Mouse (Mus musculus) spleen, adult 2 months (tissue): ENCODE results near the gene Fam24b. TPM values are rescaled to one million over a fixed set of nuclear protein-coding genes. Genes with fewer than 3 reads are reported as not detected.

Experiments used
- DNase-seq, 2 experiments: peaks; one replicate each; pipeline versions ENCODE4 v3.0.0 to v3.0.0-alpha.2; 2012 to 2021; ENCODE audit warnings: low spot score in 2 of 2, low read depth in 1 of 2
- H3K27ac ChIP-seq: fragments of 200-500 bp; 2 replicates; pipeline ENCODE4 v1.5.1; 2012; ENCODE audit warnings: low read length, inconsistent platforms; ENCODE audit not compliant: insufficient read depth
- H3K27me3 ChIP-seq: fragments of 200-500 bp; 2 replicates; pipeline ENCODE4 v1.6.1; 2012; ENCODE audit warnings: mild to moderate bottlenecking, moderate library complexity, low read length, inconsistent platforms; ENCODE audit not compliant: control insufficient read depth, insufficient read depth
- H3K36me3 ChIP-seq: fragments of 200-500 bp; 2 replicates; pipeline ENCODE4 v1.6.1; 2012; ENCODE audit warnings: mild to moderate bottlenecking, low read length, inconsistent platforms; ENCODE audit not compliant: control insufficient read depth, insufficient read depth
- H3K4me1 ChIP-seq: fragments of 200-500 bp; 2 replicates; pipeline ENCODE4 v1.6.1; 2011; ENCODE audit warnings: inconsistent platforms; ENCODE audit not compliant: control insufficient read depth, insufficient read depth, insufficient read length
- H3K4me3 ChIP-seq: fragments of 200-500 bp; 2 replicates; pipeline ENCODE4 v1.5.1; 2011; ENCODE audit warnings: mild to moderate bottlenecking, inconsistent platforms; ENCODE audit not compliant: insufficient read depth, insufficient read length; ENCODE audit errors: extremely low read depth
- CTCF ChIP-seq: fragments of 200-500 bp; IDR thresholded peaks from 2 replicates; pipeline ENCODE4 v1.5.1; 2011; ENCODE audit warnings: mild to moderate bottlenecking, inconsistent platforms; ENCODE audit not compliant: insufficient read depth, insufficient read length, insufficient replicate concordance; ENCODE audit errors: extremely low read depth
- POLR2A ChIP-seq: fragments of 200-500 bp; IDR thresholded peaks from 2 replicates; pipeline ENCODE4 v1.6.1; 2011; ENCODE audit warnings: low read depth, low read length, inconsistent platforms
- WGBS: fragments of 180-500 bp; shearing (Covaris S2); methylation state at CpG from one replicate; pipeline ENCODE4 v1.1.7; 2018; 5-methylcytosine and 5-hydroxymethylcytosine counted together
- polyA plus RNA-seq: library from polyadenylated mRNA; depleted of rRNA; stranded (reverse); fragments of >200 nt; gene quantifications from 2 replicates; pipeline ENCODE4 v1.2.3, GENCODE M21; 2012; rRNA removed

The Fam24b gene
- polyA plus RNA-seq, 1 experiment: not detected

DNA sequence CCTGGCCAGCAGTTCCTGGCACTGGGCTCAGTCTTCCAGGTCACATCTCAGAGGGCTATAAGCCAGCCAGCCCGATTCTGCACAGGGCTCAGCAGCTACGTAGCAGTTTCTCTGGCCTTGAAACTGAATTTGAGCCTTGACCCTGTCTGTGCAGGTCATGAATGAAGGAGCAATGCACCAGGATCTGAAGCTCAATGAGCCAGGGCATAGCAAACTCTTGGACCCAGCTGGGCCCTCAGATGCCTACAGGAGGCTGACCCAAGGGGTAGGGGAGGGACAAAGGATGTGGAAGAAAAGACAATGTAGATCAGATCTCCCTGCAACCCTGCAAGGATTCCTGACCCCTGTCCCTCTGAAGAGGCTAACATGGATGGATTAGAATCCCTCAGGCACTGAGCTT is 7.1 kb downstream of the Fam24b start, which contains the start of gene Cuzd1:
Gene Cuzd1 (minus strand): TSS at position 101 of the 400 bp plus-strand sequence.
- Histone ChIP-seq H3K4me1 (no peaks in the 10 kb centered on the region), H3K4me3 (no peak within 1 kb of the TSS), H3K36me3 (no peaks in the 10 kb centered on the region), H3K27ac (no peak within 1 kb of the TSS), H3K27me3 (no peaks in the 10 kb centered on the region)
- TF ChIP-seq CTCF (no peak), POLR2A (no peak)
- DNase-seq: no peak
- WGBS: 70% methylated on average over 2 of the region's 2 CpGs

DNA sequence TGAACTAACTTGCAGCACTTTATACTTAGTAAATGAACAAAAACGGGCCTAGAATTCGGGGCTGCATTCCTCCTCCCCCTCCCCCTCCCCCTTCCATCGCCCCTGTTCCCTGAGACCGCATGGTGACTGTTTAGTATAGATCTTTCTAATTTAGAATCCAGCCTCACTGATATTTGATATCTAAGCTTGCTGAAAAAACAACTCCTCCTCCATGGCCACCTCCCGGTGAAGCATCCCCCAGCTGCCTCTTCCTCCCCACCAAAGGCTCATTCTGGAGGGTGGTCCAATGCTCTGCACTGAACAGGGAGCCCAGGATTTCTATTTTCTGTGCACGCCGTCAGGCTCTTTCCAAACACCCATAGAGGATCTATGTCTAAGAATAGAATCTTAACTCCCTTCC is 11.0 kb downstream of the Fam24b start:
- H3K4me3 ChIP-seq: no peak overlapping the region
- TF ChIP-seq POLR2A (no peak), CTCF (no peak)
- no peaks in the 10 kb centered on the region for H3K36me3 ChIP-seq
- H3K27me3 ChIP-seq: no peaks in the 10 kb centered on the region
- H3K27ac ChIP-seq: no peak overlapping the region
- DNase-seq: no peak
- no peaks in the 10 kb centered on the region for H3K4me1 ChIP-seq
- WGBS: 82% methylated on average over 4 of the region's 7 CpGs

DNA sequence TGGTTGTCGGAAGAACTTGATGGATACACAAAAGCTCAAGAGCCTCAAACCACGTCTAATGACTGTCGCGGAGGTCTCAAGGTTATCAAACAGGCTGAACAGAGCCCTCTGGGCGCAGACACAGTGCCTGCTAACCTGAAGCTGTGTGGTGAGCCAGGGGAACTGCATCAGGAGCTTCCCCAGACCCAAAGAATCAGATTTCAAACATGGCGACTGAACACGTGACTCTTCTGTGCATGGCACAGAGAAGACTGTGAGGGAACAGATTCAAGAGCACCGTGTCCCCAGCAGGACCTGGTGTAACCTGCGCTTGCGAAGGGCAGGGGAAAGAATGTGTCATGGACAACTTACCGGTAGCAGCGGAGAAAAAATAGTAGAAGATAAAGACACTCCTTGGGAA is 11.7 kb downstream of the Fam24b start:
- DNase-seq: no peak
- H3K27ac ChIP-seq: no peak overlapping the region
- TF ChIP-seq POLR2A (no peak), CTCF (no peak)
- H3K4me1 ChIP-seq: no peaks in the 10 kb centered on the region
- H3K27me3 ChIP-seq: no peaks in the 10 kb centered on the region
- H3K4me3 ChIP-seq: no peak overlapping the region
- 72% methylated on average over 12 of the region's 12 CpGs for WGBS
- H3K36me3 ChIP-seq: no peaks in the 10 kb centered on the region

DNA sequence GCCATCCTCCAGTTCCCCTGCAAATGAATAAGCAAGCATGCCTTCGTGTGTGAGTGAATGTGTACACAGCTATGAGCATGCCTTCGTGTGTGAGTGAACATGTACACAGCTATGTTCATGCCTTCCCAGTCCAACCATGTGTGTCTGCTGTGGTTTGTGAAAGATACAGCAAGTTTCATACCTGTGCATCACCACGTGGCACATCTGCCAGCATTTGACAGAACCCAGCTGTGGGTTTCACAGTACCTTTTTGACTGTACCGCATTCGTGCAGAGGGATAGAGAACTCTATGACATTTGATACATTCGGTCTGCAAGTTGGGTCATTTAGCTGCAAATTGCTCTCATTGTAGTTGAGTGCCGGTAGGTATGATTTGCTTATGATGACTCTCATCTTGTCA is 14.8 kb downstream of the Fam24b start:
- TF ChIP-seq POLR2A (no peak), CTCF (no peak)
- Histone ChIP-seq H3K4me1 (no peaks in the 10 kb centered on the region), H3K36me3 (no peaks in the 10 kb centered on the region), H3K27ac (no peak overlapping the region), H3K4me3 (no peak overlapping the region), H3K27me3 (no peaks in the 10 kb centered on the region)
- WGBS: 85% methylated on average over 7 of the region's 7 CpGs
- DNase-seq: no peak

DNA sequence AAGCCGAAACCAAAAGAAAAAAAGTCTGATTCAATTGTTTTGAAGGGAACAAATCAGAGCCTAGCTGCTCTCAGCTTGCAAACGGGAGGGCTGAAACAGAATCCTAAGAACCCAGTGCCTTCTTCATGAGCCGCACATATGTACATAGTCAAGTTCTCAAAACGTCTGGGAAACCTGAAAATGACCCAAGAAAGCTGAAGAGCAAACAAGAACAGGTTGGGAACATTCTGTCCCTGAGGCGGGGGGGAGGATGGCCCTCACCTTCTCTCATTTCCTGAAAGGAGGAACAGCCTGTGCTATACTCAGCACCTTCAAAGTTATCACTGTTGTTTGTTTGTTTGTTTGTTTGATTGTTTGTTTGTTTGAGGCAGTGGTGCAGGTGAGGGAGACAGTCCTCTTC is 22.6 kb downstream of the Fam24b start:
- Histone ChIP-seq H3K27me3 (no peaks in the 10 kb centered on the region), H3K4me1 (no peaks in the 10 kb centered on the region), H3K27ac (no peak overlapping the region), H3K4me3 (no peak overlapping the region), H3K36me3 (no peaks in the 10 kb centered on the region)
- no peak for DNase-seq
- WGBS: 76% methylated on average over 5 of the region's 5 CpGs
- no peak for TF ChIP-seq CTCF
- TF ChIP-seq POLR2A: no peak

DNA sequence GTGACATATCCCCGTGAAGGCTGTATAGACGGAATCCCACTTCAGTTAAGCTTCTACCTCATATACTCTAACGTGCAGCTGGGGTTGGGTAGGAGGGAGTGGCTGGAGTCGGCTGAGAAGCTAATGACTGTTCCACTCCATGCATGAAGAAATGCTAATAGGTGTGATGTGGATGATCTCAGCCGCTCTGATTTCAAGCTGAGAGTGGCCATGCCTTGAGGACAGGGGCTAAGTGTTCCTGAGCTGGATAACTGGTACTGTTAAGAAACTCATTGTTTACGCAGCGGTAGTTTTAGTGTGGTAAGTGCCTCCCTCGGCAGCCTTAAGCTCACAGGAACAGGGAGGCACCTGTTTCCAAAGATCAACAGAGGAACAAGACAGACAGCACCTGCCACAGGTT is 26.0 kb downstream of the Fam24b start:
- no peaks in the 10 kb centered on the region for H3K4me1 ChIP-seq
- no peak for DNase-seq
- H3K27me3 ChIP-seq: no peaks in the 10 kb centered on the region
- no peak overlapping the region for H3K4me3 ChIP-seq
- 79% methylated on average over 8 of the region's 8 CpGs for WGBS
- H3K36me3 ChIP-seq: no peaks in the 10 kb centered on the region
- no peak for TF ChIP-seq CTCF
- no peak for TF ChIP-seq POLR2A
- H3K27ac ChIP-seq: no peak overlapping the region

DNA sequence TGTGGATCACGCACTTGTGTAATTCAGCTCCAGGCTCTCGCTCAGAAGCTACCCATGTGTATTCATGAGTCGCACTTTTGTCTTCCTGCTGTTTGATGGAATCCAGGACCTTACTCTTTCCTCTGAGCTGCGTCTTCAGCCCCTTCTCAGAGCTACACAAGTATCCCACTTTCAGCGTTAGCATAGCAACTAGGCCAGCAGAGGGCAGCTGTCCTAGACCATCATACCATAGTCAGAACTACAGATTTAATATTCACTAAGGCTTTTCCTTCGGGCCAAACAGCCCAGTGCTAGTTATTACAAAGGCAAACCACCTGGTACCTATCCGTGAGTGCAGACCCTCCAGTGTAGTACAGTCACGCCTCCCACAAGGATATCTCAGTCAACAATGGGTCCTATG is 32.2 kb downstream of the Fam24b start:
- DNase-seq: no peak
- Histone ChIP-seq H3K4me3 (no peak overlapping the region), H3K4me1 (no peaks in the 10 kb centered on the region), H3K36me3 (no peaks in the 10 kb centered on the region), H3K27ac (no peak overlapping the region), H3K27me3 (no peaks in the 10 kb centered on the region)
- TF ChIP-seq CTCF (no peak), POLR2A (no peak)
- WGBS: 81% methylated on average over 8 of the region's 8 CpGs

Other genes with a start within 250 kb of the Fam24b start
- not detected in 2 replicates for gene 4933402N03Rik, start 183.2 kb downstream of the Fam24b start, polyA plus RNA-seq
- 0.32 and 0.41 TPM in 2 replicates for gene 5430419D17Rik, start 155.1 kb downstream of the Fam24b start, polyA plus RNA-seq
- gene Cuzd1, start 7.2 kb downstream of the Fam24b start, polyA plus RNA-seq: 12.0 and 16.5 TPM in 2 replicates
- not detected in 2 replicates for gene Fam24a, start 4.3 kb upstream of the Fam24b start, polyA plus RNA-seq
- gene 2310057M21Rik, start 33.2 kb upstream of the Fam24b start, polyA plus RNA-seq: 3.5 and 4.1 TPM in 2 replicates
- 23.9 and 29.4 TPM in 2 replicates for gene Pstk, start 41.6 kb upstream of the Fam24b start, polyA plus RNA-seq
- 7.2 and 9.8 TPM in 2 replicates for gene Ikzf5, start 81.0 kb upstream of the Fam24b start, polyA plus RNA-seq
- 2.2 and 2.3 TPM in 2 replicates for gene Acadsb, start 81.1 kb upstream of the Fam24b start, polyA plus RNA-seq
- not detected in 2 replicates for gene Hmx3, start 213.4 kb upstream of the Fam24b start, polyA plus RNA-seq
- gene Hmx2, start 219.3 kb upstream of the Fam24b start, polyA plus RNA-seq: 0.05 TPM in 1 of 2 replicates, not detected in the other
- gene Bub3, start 230.7 kb upstream of the Fam24b start, polyA plus RNA-seq: 51.3 and 54.8 TPM in 2 replicates